Mouse (Mus musculus): Measurements from ENCODE around the gene Telo2. TPM values are rescaled to one million over a fixed set of nuclear protein-coding genes. Genes with fewer than 3 reads are reported as not detected.

Telo2 gene
- polyA plus RNA-seq, 1 experiment from 2014 or later: 12.2 TPM

DNA sequence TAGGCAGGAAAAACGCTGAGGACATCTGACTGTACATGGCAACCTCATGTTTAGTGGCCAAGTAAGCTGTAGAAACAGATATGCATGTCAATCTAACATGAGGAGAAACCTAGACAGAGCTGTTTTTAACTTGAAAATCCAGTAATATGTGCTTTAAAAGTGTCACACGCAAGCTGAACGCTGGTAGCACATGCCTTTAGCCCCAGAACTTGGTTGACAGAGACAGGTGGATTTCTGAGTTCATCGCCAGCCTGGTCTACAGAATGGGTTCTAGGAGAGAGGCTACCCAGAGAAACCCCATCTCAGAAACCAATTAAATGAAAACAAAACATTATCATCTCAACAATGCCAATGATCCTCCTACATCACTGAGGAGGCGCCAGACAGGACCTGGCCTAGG lies 4.5 kb downstream of the Telo2 start:
- ATAC-seq (ENCODE audit: low FRiP score, low TSS enrichment) (no peak), DNase-seq (ENCODE audit: low spot score) (no peak)
- TF ChIP-seq CTCF (IDR thresholded peaks at IDR 0.05; ENCODE audit: low read depth) (no peak), EP300 (optimal IDR thresholded peaks at IDR 0.05) (no peak)
- H3K36me3 ChIP-seq (ENCODE audit: control insufficient read depth, insufficient read depth, low read length): peaks cover 6% of the 10 kb centered on the region; the same call in 1 of the 2 replicates
- H3K4me2 ChIP-seq (replicated peaks; ENCODE audit: low read depth): no peak overlapping the region
- WGBS: 90% methylated on average over 5 of the region's 5 CpGs
- H3K4me3 ChIP-seq (ENCODE audit: low read depth, low read length): no peak overlapping the region
- no peaks in the 10 kb centered on the region for H3K27me3 ChIP-seq (ENCODE audit: control insufficient read depth, insufficient read depth, low read length)
- peaks cover 3% of the 10 kb centered on the region for H3K4me1 ChIP-seq (replicated peaks; ENCODE audit: control insufficient read depth, insufficient read depth)
- no peak overlapping the region for H3K9ac ChIP-seq (ENCODE audit: low read length)
- no peak overlapping the region for H3K27ac ChIP-seq (replicated peaks)
- no peaks in the 10 kb centered on the region for H3K9me3 ChIP-seq (ENCODE audit: control insufficient read depth, low read length)

DNA sequence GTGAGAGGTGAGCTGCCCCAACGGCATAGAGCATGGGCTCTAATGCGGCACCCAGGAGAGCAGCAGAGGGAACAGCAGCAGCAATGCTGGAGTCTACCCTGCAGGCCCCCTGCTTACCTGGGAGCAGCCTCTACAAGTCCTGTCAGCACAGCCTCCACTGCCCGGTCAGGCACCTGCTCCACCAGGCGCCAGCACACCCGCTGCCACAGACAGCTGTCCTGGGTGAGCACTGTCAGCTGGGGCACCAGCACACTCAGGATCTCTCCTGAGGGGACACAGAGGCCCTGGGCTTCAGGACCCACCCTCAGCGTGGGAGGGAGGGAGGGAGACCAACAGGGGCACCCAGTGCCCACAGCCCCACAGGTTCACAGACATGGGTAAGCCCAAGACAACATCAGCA lies 5.2 kb downstream of the Telo2 start:
- TF ChIP-seq EP300 (optimal IDR thresholded peaks at IDR 0.05) (no peak), CTCF (IDR thresholded peaks at IDR 0.05; ENCODE audit: low read depth) (no peak)
- Histone ChIP-seq H3K4me1 (replicated peaks; ENCODE audit: control insufficient read depth, insufficient read depth) (peaks cover 3% of the 10 kb centered on the region; the same call in 1 of the 2 replicates), H3K9ac (ENCODE audit: low read length) (no peak overlapping the region), H3K9me3 (ENCODE audit: control insufficient read depth, low read length) (no peaks in the 10 kb centered on the region), H3K27ac (replicated peaks) (no peak overlapping the region), H3K4me3 (ENCODE audit: low read depth, low read length) (no peak overlapping the region), H3K27me3 (ENCODE audit: control insufficient read depth, insufficient read depth, low read length) (no peaks in the 10 kb centered on the region), H3K4me2 (replicated peaks; ENCODE audit: low read depth) (no peak overlapping the region), H3K36me3 (ENCODE audit: control insufficient read depth, insufficient read depth, low read length) (peaks cover 6% of the 10 kb centered on the region; the same call in 1 of the 2 replicates)
- ATAC-seq (ENCODE audit: low FRiP score, low TSS enrichment) (no peak), DNase-seq (ENCODE audit: low spot score) (no peak)
- 92% methylated on average over 6 of the region's 6 CpGs for WGBS

DNA sequence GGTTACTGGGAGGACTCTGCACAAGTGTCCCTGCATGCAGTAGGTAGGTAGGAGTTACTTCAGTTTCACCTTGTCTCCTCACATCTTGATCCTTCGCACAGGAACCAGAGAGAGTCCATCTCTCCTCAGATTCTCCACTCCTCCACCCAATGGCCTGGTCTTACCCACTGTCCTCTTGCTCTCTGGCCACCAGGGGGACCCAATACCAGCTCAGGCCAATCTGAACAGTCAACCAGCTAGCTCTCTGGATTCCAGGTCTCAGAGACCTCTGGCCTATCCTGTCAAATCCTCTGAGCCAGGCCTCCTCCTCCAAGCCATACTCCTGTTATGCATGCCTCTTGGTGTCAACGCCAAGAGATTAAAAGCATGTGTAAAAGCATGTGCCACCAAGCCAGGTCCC lies 6.2 kb downstream of the Telo2 start:
- Histone ChIP-seq H3K9ac (ENCODE audit: low read length) (no peak overlapping the region), H3K4me1 (replicated peaks; ENCODE audit: control insufficient read depth, insufficient read depth) (no peaks in the 10 kb centered on the region), H3K36me3 (ENCODE audit: control insufficient read depth, insufficient read depth, low read length) (peaks cover 6% of the 10 kb centered on the region; the same call in 1 of the 2 replicates), H3K27me3 (ENCODE audit: control insufficient read depth, insufficient read depth, low read length) (no peaks in the 10 kb centered on the region), H3K4me2 (replicated peaks; ENCODE audit: low read depth) (no peak overlapping the region), H3K4me3 (ENCODE audit: low read depth, low read length) (no peak overlapping the region), H3K9me3 (ENCODE audit: control insufficient read depth, low read length) (no peaks in the 10 kb centered on the region), H3K27ac (replicated peaks) (no peak overlapping the region)
- 68% methylated on average over 2 of the region's 2 CpGs for WGBS
- peak; percentile 79 for TF ChIP-seq CTCF (IDR thresholded peaks at IDR 0.05; ENCODE audit: low read depth)
- no peak for TF ChIP-seq EP300 (optimal IDR thresholded peaks at IDR 0.05)
- ATAC-seq (ENCODE audit: low FRiP score, low TSS enrichment) (peak; percentile 65), DNase-seq (ENCODE audit: low spot score) (peak; percentile 61)

DNA sequence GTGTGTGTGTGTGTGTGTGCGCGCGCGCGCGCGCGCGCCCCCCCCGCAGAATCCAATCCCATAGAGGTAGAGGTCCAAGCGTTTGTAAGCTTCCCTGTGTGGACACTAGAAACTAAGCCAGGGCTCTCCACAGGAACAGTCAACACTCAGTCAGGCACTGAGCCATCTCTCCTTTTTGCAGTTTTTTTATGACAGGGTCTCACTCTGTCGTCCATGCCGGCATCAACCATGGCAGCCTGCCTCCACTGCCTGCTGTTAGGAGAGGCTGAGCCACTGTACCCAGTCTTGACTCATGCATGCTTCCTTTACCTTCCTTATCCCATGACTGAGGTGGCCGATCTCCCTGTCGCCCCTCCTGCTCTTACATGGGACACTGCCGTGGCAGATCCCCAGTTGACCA lies 8.0 kb downstream of the Telo2 start:
- no peak for TF ChIP-seq EP300 (optimal IDR thresholded peaks at IDR 0.05)
- no peak for TF ChIP-seq CTCF (IDR thresholded peaks at IDR 0.05; ENCODE audit: low read depth)
- no peak for ATAC-seq (ENCODE audit: low FRiP score, low TSS enrichment)
- H3K4me2 ChIP-seq (replicated peaks; ENCODE audit: low read depth): no peak overlapping the region
- no peak overlapping the region for H3K27ac ChIP-seq (replicated peaks)
- no peak overlapping the region for H3K9ac ChIP-seq (ENCODE audit: low read length)
- H3K36me3 ChIP-seq (ENCODE audit: control insufficient read depth, insufficient read depth, low read length): peaks cover 11% of the 10 kb centered on the region; the same call in 1 of the 2 replicates
- no peaks in the 10 kb centered on the region for H3K4me1 ChIP-seq (replicated peaks; ENCODE audit: control insufficient read depth, insufficient read depth)
- H3K9me3 ChIP-seq (ENCODE audit: control insufficient read depth, low read length): no peaks in the 10 kb centered on the region
- no peak overlapping the region for H3K4me3 ChIP-seq (ENCODE audit: low read depth, low read length)
- no peak for DNase-seq (ENCODE audit: low spot score)
- WGBS: 95% methylated on average over 6 of the region's 16 CpGs
- H3K27me3 ChIP-seq (ENCODE audit: control insufficient read depth, insufficient read depth, low read length): no peaks in the 10 kb centered on the region

DNA sequence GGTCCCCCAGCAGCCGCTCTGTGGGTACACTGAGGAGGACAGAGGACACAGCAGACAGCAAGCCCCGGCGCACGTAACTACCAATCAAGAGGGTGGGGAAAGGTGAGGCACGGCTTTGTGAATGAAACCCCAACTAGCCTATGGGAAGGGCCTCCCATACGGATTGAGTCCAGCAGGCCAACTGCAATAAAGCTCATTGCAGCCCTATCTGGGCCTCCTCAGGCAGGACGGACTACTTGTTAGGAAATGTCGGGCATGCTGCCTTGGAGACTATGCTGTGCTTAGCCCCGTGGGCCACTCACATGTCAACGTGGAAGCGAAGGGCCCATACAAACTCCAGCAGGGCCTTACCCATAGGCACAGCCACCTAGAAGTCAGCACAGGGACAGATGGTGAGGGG lies 14.4 kb downstream of the Telo2 start:
- Histone ChIP-seq H3K36me3 (ENCODE audit: control insufficient read depth, insufficient read depth, low read length) (peaks cover 19% of the 10 kb centered on the region; the same call in 1 of the 2 replicates), H3K27me3 (ENCODE audit: control insufficient read depth, insufficient read depth, low read length) (no peaks in the 10 kb centered on the region), H3K9me3 (ENCODE audit: control insufficient read depth, low read length) (no peaks in the 10 kb centered on the region), H3K4me1 (replicated peaks; ENCODE audit: control insufficient read depth, insufficient read depth) (no peaks in the 10 kb centered on the region), H3K27ac (replicated peaks) (no peak overlapping the region), H3K9ac (ENCODE audit: low read length) (no peak overlapping the region), H3K4me3 (ENCODE audit: low read depth, low read length) (no peak overlapping the region), H3K4me2 (replicated peaks; ENCODE audit: low read depth) (no peak overlapping the region)
- ATAC-seq (ENCODE audit: low FRiP score, low TSS enrichment) (no peak), DNase-seq (ENCODE audit: low spot score) (no peak)
- TF ChIP-seq EP300 (optimal IDR thresholded peaks at IDR 0.05) (no peak), CTCF (IDR thresholded peaks at IDR 0.05; ENCODE audit: low read depth) (no peak)
- WGBS: 87% methylated on average over 11 of the region's 11 CpGs

DNA sequence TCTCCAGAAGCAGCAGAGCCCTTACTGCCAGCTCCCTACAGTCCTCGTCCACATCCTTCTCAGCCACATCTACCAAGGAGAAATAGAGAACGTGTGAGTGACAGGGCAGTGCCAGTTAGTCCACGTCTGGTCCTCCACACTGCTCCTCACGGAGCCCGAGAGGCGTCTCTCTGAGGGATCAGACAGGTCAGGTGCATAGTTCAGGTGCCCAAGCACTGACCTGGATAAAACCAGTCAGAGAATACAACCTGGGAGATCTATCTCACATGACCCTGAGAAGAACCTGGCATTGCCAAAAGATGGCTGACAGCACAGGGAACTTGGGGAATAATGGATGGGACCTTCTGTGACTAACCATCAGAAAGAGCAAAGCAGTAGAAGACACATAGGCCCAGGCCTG lies 15.7 kb downstream of the Telo2 start:
- Histone ChIP-seq H3K27ac (replicated peaks) (no peak overlapping the region), H3K36me3 (ENCODE audit: control insufficient read depth, insufficient read depth, low read length) (peaks cover 19% of the 10 kb centered on the region; the same call in 1 of the 2 replicates), H3K27me3 (ENCODE audit: control insufficient read depth, insufficient read depth, low read length) (no peaks in the 10 kb centered on the region), H3K9ac (ENCODE audit: low read length) (no peak overlapping the region), H3K4me1 (replicated peaks; ENCODE audit: control insufficient read depth, insufficient read depth) (no peaks in the 10 kb centered on the region), H3K9me3 (ENCODE audit: control insufficient read depth, low read length) (no peaks in the 10 kb centered on the region), H3K4me3 (ENCODE audit: low read depth, low read length) (no peak overlapping the region), H3K4me2 (replicated peaks; ENCODE audit: low read depth) (no peak overlapping the region)
- DNase-seq (ENCODE audit: low spot score) (no peak), ATAC-seq (ENCODE audit: low FRiP score, low TSS enrichment) (no peak)
- WGBS: 91% methylated on average over 6 of the region's 6 CpGs
- TF ChIP-seq CTCF (IDR thresholded peaks at IDR 0.05; ENCODE audit: low read depth) (no peak), EP300 (optimal IDR thresholded peaks at IDR 0.05) (no peak)
